Mouse (Mus musculus) T-cell, adult 2 months (primary cell): ENCODE results near the gene 4833439L19Rik.
"Not testable (repeated sequence)": the region's sequence is repeated elsewhere in the genome, so short reads cannot be mapped to it uniquely, and the experiment has no call there.

ENCODE experiments used
- DNase-seq: peaks from one replicate; pipeline ENCODE4 v3.0.0; 2022; ENCODE audit warnings: low spot score

4833439L19Rik gene

GRCm38 (mm10) chr13:54565201-54565581 lies at the start of gene 4833439L19Rik:
Gene 4833439L19Rik, minus strand, starts transcription at chr13:54565435.
- DNase-seq: peak; percentile 93

DNA sequence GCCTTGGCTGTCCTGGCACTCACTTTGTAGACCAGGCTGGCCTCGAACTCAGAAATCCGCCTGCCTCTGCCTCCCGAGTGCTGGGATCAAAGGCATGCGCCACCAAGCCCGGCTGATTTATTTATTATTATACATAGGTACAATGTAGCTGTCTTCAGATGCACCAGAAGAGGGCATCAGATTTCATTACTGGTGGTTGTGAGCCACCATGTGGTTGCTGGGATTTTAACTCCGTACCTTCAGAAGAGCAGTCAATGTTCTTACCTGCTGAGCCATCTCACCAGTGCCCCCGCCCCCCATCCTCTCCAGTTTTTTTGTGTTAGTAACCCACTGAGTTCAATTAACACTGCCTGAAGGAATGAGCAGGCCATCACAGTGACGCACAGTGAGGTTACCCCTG lies 47.9 kb upstream of the 4833439L19Rik start:
- DNase-seq: not testable (repeated sequence)

DNA sequence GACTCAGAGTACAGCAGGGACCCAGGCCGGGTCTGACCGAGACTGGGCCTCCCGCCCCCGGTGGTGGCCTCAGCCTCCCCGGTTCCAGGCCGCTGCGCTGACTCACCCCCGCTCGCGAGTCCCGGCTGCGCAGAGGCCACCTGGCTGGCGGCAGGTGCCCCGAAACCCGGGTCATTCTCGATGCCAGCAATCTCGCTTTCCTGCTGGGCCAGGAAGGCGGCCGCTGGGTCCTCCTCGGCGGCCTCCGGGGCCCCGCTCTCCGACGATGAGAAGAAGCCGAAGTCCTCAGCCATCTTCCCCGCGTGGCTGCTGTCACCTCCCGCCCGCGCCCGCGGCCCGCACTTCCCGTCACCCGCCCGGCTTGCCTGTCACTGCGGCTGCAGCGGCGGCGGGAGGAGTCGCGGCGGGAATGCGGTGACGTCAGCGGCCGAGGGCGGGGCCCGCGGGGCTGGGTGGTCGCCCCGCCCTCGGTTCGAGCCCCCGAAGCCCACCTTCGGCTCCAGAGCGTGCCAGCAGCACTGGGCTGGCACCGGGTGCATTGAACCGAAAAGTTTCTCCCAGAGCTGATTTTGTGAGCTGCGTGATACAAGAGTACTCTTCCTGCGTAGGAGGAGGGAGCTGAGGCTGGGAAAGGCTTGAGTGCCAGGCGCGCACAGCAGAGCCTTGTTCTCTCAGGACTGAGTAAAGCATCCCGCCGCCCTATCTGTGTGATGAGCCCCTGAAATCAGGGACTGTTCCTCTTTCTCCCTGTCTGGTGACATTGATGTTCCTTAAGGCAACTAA lies 45.9 kb upstream of the 4833439L19Rik start, which contains the start of gene Cltb:
Cltb (minus strand) TSS at position 373 of the 783 bp plus-strand sequence.
- peak; percentile 83 for DNase-seq

GRCm38 (mm10) chr13:54610613-54610971 lies 45.4 kb upstream of the 4833439L19Rik start:
- no peak for DNase-seq

DNA sequence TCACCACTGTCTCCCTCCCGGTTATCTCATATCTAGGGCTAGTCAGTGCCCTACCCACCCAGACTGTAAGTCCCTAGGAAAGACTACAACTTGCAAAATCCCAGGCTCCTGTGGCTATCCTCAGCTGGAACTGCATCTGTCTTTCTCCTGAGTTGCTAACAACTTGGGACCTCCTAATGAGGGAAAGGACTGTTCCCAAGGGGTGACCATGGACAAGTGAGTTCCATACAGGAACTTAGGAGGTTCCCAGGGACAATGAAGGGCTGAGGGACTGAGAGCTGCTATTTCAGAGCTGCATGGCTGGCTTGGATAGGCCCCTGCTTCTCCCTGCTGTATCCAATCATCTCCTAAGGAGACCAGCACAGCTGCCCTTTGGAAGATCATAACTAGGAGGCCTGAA lies 44.1 kb upstream of the 4833439L19Rik start:
- DNase-seq: no peak

- DNase-seq: no peak
Observed at GRCm38 (mm10) chr13:54608666-54609065, 43.4 kb upstream of the 4833439L19Rik start.

GRCm38 (mm10) chr13:54608002-54608401 lies 42.8 kb upstream of the 4833439L19Rik start:
- DNase-seq: no peak

DNA sequence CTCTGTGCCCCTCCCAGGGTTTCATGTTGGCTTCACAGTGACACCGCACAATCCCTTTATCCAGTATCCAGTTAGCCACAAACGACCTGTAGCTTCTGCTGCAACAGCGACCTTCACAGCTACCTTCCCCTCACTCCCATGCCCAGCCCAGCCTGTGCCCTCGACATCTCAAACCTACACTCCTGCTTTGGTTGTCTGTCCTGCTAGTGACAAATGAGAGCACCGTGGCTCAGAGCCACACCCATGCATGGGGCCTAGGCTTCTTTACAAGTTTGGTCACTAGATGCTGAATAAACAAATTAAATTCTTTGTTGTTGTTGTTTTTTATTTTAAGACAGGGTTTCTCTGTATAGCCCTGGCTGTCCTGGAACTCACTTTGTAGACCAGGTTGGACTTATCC lies 42.0 kb upstream of the 4833439L19Rik start:
- DNase-seq: no peak

- no peak for DNase-seq
Observed at GRCm38 (mm10) chr13:54605426-54605825, 40.2 kb upstream of the 4833439L19Rik start.

DNA sequence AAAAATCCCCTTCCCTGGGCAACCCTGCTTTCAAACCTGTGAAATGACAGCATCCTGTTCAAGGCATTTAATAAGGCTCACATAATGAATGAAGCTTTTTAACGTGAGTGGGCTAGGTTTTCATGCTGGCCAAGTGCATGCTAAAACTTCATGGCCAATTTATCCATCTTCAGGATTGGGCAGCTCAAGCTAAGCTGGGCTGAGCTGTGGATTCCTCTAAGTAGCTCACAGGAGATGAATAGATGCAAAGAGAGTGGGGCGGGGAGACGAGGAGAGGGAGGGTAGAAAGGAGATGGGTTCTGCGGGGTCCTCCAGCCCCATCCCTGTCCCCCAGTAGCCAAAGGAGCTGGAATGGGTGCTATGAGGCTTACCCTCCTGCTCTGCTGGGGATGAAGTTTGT lies 39.0 kb upstream of the 4833439L19Rik start:
- no peak for DNase-seq

DNA sequence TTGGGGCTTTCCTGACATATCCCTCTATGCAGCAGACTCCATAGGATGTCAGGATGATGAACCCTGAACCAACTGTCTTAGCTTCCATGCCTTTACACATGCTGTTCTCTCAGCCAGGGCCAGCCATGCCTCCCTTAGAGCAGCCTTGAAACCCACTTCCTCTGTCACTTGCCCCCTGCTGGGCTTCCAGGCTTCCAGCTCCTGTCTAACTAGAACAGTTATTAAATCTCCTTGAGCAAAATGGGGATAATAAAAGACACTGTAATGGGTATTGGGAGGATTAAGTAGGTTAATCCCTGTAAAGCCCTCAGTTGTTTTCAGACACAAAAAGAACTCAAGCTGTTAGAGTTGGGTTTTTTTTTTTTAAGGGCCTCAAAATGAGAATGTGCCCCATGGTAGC lies 38.3 kb upstream of the 4833439L19Rik start:
- no peak for DNase-seq

GRCm38 (mm10) chr13:54602639-54603111 lies 37.4 kb upstream of the 4833439L19Rik start:
- DNase-seq: no peak

GRCm38 (mm10) chr13:54598622-54599143 lies 33.4 kb upstream of the 4833439L19Rik start:
- no peak for DNase-seq

DNA sequence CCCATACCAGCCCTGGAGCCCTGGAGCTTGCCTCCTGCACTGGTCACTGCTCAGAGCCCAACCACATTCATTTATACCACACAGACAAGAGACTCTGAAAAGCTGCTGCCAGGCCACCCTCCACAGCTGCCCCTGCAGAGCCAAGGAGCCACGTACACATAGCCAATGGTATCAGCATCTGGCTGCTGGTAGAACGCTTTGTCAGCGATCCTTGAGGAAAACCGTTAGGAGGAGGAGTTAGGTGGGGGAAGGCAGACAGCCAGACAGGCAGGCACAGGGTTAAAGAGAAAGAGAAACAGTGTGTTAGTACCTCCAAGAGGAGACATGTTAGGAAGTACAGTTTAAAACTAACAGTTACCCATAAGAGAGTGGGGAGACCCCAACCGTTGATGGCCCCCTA lies 31.6 kb upstream of the 4833439L19Rik start:
- DNase-seq: no peak

- DNase-seq: no peak
Observed at GRCm38 (mm10) chr13:54596107-54596690, 31.0 kb upstream of the 4833439L19Rik start.

DNA sequence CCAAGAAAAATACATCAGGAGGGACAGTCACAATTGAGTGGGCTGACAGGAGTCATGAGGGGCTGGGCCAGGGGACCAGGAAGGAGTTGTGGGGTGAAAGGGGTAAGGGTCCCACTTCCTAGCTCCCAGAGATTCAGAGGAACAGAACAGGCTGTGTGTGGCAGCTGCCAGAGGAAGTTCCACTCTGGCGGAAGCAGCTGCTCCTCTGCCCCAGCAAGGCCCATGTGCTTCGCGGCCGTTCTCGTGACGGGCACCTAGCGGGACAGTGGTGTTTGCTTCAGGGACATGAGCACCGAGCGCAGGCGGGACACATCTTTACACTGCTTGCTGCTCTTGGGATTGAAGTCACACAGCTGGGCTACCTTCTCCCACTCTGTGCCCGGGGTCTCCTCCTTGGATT lies 28.4 kb upstream of the 4833439L19Rik start:
- DNase-seq: no peak

DNA sequence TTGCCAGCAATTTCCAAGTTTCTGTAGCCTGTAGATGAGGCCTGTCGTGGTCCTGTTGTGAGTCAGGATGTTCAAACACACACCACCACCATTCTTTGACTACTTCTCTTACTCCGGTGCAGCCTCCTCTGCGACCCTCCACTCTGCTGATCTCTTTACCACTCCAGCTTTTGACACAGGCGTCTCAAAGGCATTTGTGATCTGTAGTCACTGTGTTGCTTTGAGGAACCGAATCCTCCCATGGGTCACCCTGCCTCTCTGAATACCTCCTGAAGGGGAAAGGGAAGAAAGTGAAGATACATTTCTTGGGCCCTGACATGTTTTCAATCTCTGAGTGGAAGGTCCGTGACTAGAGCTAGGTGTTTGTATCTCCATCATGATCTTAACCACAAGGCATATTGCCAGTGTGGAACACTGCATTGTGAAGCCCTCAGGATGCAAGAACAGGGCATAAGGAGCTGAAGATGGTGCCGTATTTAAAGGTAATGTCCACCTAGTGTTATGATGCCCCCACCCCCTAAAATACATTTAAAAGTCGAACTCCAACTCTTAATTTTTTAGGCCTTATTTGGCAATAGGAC lies 26.6 kb upstream of the 4833439L19Rik start:
- no peak for DNase-seq

- DNase-seq: peak; percentile 95
Observed at GRCm38 (mm10) chr13:54589996-54590951, 25.0 kb upstream of the 4833439L19Rik start, which contains the start of the genes Nop16 and Higd2a. Gene Nop16, minus strand, starts transcription at chr13:54590090. Gene Higd2a, plus strand, starts transcription at chr13:54590207.

- DNase-seq: no peak
Observed at GRCm38 (mm10) chr13:54589414-54589995, 24.3 kb upstream of the 4833439L19Rik start.

DNA sequence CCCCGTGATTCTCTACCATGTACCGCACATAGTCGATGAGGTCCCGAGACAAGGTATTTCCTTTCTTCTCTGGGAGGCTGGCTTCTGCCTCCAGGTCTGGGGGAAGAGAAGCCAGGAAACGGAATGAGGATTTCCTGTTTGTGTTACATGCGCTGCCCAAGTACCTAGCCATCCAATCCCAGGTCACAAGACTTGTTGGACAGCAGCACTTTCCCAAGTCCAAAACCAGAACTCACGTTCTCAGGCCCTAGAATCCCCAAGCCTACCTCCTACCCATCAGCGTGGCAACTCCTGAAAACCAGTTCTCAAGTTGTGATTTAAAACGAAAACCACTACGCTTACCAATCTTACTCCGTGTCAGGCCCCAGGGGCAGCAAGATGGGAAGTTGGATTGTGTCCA lies 20.6 kb upstream of the 4833439L19Rik start:
- DNase-seq: no peak

DNA sequence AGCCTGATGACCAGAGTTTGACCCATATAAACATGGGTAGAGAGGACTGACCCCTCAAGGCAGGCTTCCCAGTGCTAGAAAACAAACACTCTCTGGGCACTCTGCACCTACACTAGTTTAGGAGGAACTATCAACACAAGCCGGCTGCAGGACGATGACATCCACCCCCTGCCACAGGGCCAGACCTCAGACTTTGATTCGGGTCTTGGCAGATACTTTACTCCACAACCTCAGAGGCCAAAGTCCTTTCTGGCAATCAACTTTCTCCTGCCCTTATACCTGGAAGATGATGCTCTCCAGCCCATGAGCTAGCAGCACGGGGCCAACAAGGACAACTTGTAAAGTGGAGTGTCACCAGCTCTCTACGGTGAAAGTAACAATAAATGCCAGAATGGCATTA lies 17.6 kb upstream of the 4833439L19Rik start:
- no peak for DNase-seq
